ENCODE assay signal across 7 mouse cellular contexts in genomic region chr6:58640333-58641018, GRCm38 (mm10). TPM values are rescaled to one million over a fixed set of nuclear protein-coding genes. Genes with fewer than 3 reads are reported as not detected.
DNase-seq lines count a peak whose midpoint lies in the region; ATAC-seq lines count a peak whose summit lies in the region.

No protein-coding gene starts in this region.

- ATAC-seq in common myeloid progenitor, adult 5-6 weeks (replicated peaks; ENCODE audit: low read depth, poor library complexity, severe bottlenecking) = peak; percentile 76

- intact Hi-C loops in left cerebral cortex, postnatal 25 days (cut with DNase I) = loop anchor here (5.0 kb wide), 1 partner anchor 192 kb away; the partner anchor contains the start of gene Herc3

- DNase-seq in adrenal gland, adult (ENCODE audit: inconsistent age in 2 of 2, low spot score in 1 of 2) = peak; percentile 85 to 90
- peak; percentile 22 to 47 for DNase-seq in gastrocnemius, adult 8-10 months (ENCODE audit: low spot score in 2 of 2)
- DNase-seq in induced T-regulatory cell, adult 2 months (ENCODE audit: low read depth) = peak; percentile 50
- peak; percentile 63 to 79 for DNase-seq in left cerebral cortex, postnatal 25 days (ENCODE audit: low spot score in 2 of 2)
- DNase-seq in mesoderm, embryonic 11.5 days (ENCODE audit: low read depth, low spot score) = peak; percentile 84
- DNase-seq in right cerebral cortex, postnatal 36 days (ENCODE audit: low spot score in 2 of 2) = peak; percentile 61 to 69

RNA-seq across cellular contexts. Expression of gene Abcg2, which starts 56.2 kb away (rescaled TPM):
- 64.8 and 82.6 TPM in 2 replicates for total RNA-seq in common myeloid progenitor, adult 5-6 weeks (2017)
- 10 to 100 TPM; 13.6 to 16.8 (median 14.9) TPM for total RNA-seq in gastrocnemius, adult 8-10 months (2022)
- 10 to 100 TPM; 21.1 to 23.2 TPM for total RNA-seq in left cerebral cortex, postnatal 25 days (2021)

Comparison
In these comparisons a context has a peak if more than half of its experiments do, and no peak if none do; other contexts are left out.
1. Peak in every context shown above with its lines: DNase-seq and ATAC-seq.
2. DNase-seq: peak in every context shown above with its lines; median percentile 88 in adrenal gland, adult; 84 in mesoderm, embryonic 11.5 days; 71 in left cerebral cortex, postnatal 25 days; 65 in right cerebral cortex, postnatal 36 days; 50 in induced T-regulatory cell, adult 2 months; 34 in gastrocnemius, adult 8-10 months.